Mouse (Mus musculus) intestine, embryonic 15.5 days (tissue): ENCODE measurements around the gene Mxra7. TPM values are rescaled to one million over a fixed set of nuclear protein-coding genes. Genes with fewer than 3 reads are reported as not detected.
A peak's percentile ranks its signal among the peaks of the same experiment; 100 is the strongest.

Experiments used
- ATAC-seq: fragments of 200-750 bp; cut with Nextera tagmentation; 2 replicates; pipeline ENCODE4 v1.8.0; 2017; ENCODE audit warnings: moderate TSS enrichment, moderate library complexity
- H3K27ac ChIP-seq: fragments of 300-500 bp; sonication (generic); 2 replicates; pipeline ENCODE4 v1.5.1; 2015; ENCODE audit warnings: mild to moderate bottlenecking, inconsistent platforms
- H3K27me3 ChIP-seq: fragments of 300-500 bp; sonication (generic); replicated peaks from 2 replicates; pipeline ENCODE4 v1.6.1; 2015; ENCODE audit warnings: inconsistent platforms
- H3K36me3 ChIP-seq: fragments of 300-500 bp; sonication (generic); 2 replicates; pipeline ENCODE4 v1.6.1; 2015; ENCODE audit warnings: inconsistent platforms
- H3K4me1 ChIP-seq: fragments of 300-500 bp; sonication (generic); replicated peaks from 2 replicates; pipeline ENCODE4 v1.6.1; 2015; ENCODE audit warnings: inconsistent platforms
- H3K4me2 ChIP-seq: fragments of 300-500 bp; sonication (generic); replicated peaks from 2 replicates; pipeline ENCODE4 v1.6.1; 2015; ENCODE audit warnings: mild to moderate bottlenecking, inconsistent platforms
- H3K4me3 ChIP-seq: fragments of 300-500 bp; sonication (generic); replicated peaks from 2 replicates; pipeline ENCODE4 v1.5.1; 2015; ENCODE audit warnings: inconsistent platforms
- H3K9ac ChIP-seq: fragments of 300-500 bp; sonication (generic); 2 replicates; pipeline ENCODE4 v1.6.1; 2015; ENCODE audit warnings: inconsistent platforms
- H3K9me3 ChIP-seq: fragments of 300-500 bp; sonication (generic); 2 replicates; pipeline ENCODE4 v1.6.1; 2016; ENCODE audit warnings: inconsistent platforms
- WGBS: fragments of 180-500 bp; shearing (Covaris S2); methylation state at CpG from one replicate; pipeline ENCODE4 v1.1.7; 2015; 5-methylcytosine and 5-hydroxymethylcytosine counted together
- polyA plus RNA-seq: library from polyadenylated mRNA; unstranded; fragments of >200 nt; fragmentation: Nextera tagmentation; extraction: Ambion mirVana; gene quantifications from 2 replicates; pipeline ENCODE4 v1.2.1, GENCODE M21; 2015

Gene Mxra7
- polyA plus RNA-seq, 1 experiment from 2014 or later: 25.5 TPM

- no peaks in the 10 kb centered on the region for H3K27me3 ChIP-seq
- H3K4me2 ChIP-seq: no peak overlapping the region
- H3K4me1 ChIP-seq: peaks cover 53% of the 10 kb centered on the region
- 82% methylated on average over 10 of the region's 10 CpGs for WGBS
- ATAC-seq: no peak
- no peak overlapping the region for H3K9ac ChIP-seq
- no peaks in the 10 kb centered on the region for H3K9me3 ChIP-seq
- H3K36me3 ChIP-seq: no peaks in the 10 kb centered on the region
- no peak overlapping the region for H3K4me3 ChIP-seq
- H3K27ac ChIP-seq: no peak overlapping the region
Observed at GRCm38 (mm10) chr11:116822626-116823025, 5.2 kb downstream of the Mxra7 start.

GRCm38 (mm10) chr11:116822215-116822614 is 5.6 kb downstream of the Mxra7 start:
- Histone ChIP-seq H3K9me3 (no peaks in the 10 kb centered on the region), H3K27ac (no peak overlapping the region), H3K4me2 (no peak overlapping the region), H3K36me3 (no peaks in the 10 kb centered on the region), H3K9ac (no peak overlapping the region), H3K4me3 (no peak overlapping the region), H3K27me3 (no peaks in the 10 kb centered on the region), H3K4me1 (peaks cover 56% of the 10 kb centered on the region)
- no peak for ATAC-seq
- 50% methylated on average over 10 of the region's 10 CpGs for WGBS

GRCm38 (mm10) chr11:116821057-116821940 is 6.5 kb downstream of the Mxra7 start:
- H3K27ac ChIP-seq: 0 out of 2 replicates have a peak overlapping the region, but pooled peaks have one; percentile 27
- H3K9me3 ChIP-seq: no peaks in the 10 kb centered on the region
- no peak overlapping the region for H3K4me2 ChIP-seq
- WGBS: 62% methylated on average over 13 of the region's 13 CpGs
- H3K4me1 ChIP-seq: peaks cover 51% of the 10 kb centered on the region
- no peaks in the 10 kb centered on the region for H3K27me3 ChIP-seq
- no peak overlapping the region for H3K4me3 ChIP-seq
- no peaks in the 10 kb centered on the region for H3K36me3 ChIP-seq
- peak overlapping the region; percentile 5; the same call in 1 of the 2 replicates for H3K9ac ChIP-seq
- ATAC-seq: no peak

- Histone ChIP-seq H3K27ac (peak overlapping the region; percentile 64; the same call in 1 of the 2 replicates), H3K9ac (no peak overlapping the region), H3K27me3 (no peaks in the 10 kb centered on the region), H3K4me1 (peaks cover 46% of the 10 kb centered on the region), H3K4me3 (no peak overlapping the region), H3K4me2 (no peak overlapping the region), H3K36me3 (no peaks in the 10 kb centered on the region), H3K9me3 (no peaks in the 10 kb centered on the region)
- 86% methylated on average over 5 of the region's 5 CpGs for WGBS
- ATAC-seq: no peak
Observed at GRCm38 (mm10) chr11:116819932-116820593, 7.8 kb downstream of the Mxra7 start.

GRCm38 (mm10) chr11:116818722-116819121 is 9.1 kb downstream of the Mxra7 start:
- Histone ChIP-seq H3K4me1 (peaks cover 59% of the 10 kb centered on the region), H3K9ac (no peak overlapping the region), H3K36me3 (no peaks in the 10 kb centered on the region), H3K4me2 (no peak overlapping the region), H3K9me3 (no peaks in the 10 kb centered on the region), H3K27ac (peak overlapping the region; percentile 64), H3K4me3 (no peak overlapping the region), H3K27me3 (no peaks in the 10 kb centered on the region)
- 26% methylated on average over 8 of the region's 8 CpGs for WGBS
- peak; percentile 85 for ATAC-seq

- H3K27ac ChIP-seq: no peak overlapping the region
- H3K27me3 ChIP-seq: no peaks in the 10 kb centered on the region
- H3K4me2 ChIP-seq: no peak overlapping the region
- peaks cover 70% of the 10 kb centered on the region for H3K4me1 ChIP-seq
- 92% methylated on average over 5 of the region's 5 CpGs for WGBS
- ATAC-seq: no peak
- H3K36me3 ChIP-seq: no peaks in the 10 kb centered on the region
- no peaks in the 10 kb centered on the region for H3K9me3 ChIP-seq
- H3K4me3 ChIP-seq: no peak overlapping the region
- no peak overlapping the region for H3K9ac ChIP-seq
Observed at GRCm38 (mm10) chr11:116817567-116817966, 10.3 kb downstream of the Mxra7 start.

- Histone ChIP-seq H3K4me2 (no peak overlapping the region), H3K27me3 (no peaks in the 10 kb centered on the region), H3K27ac (no peak overlapping the region), H3K9me3 (no peaks in the 10 kb centered on the region), H3K36me3 (no peaks in the 10 kb centered on the region), H3K4me3 (no peak overlapping the region), H3K4me1 (peaks cover 64% of the 10 kb centered on the region), H3K9ac (no peak overlapping the region)
- ATAC-seq: no peak
- WGBS: 68% methylated on average over 5 of the region's 5 CpGs
Observed at GRCm38 (mm10) chr11:116816769-116817168, 11.1 kb downstream of the Mxra7 start.

GRCm38 (mm10) chr11:116814884-116815415 is 12.9 kb downstream of the Mxra7 start:
- 36% methylated on average over 7 of the region's 7 CpGs for WGBS
- peak overlapping the region; percentile 84 for H3K27ac ChIP-seq
- ATAC-seq: no peak
- H3K4me3 ChIP-seq: no peak overlapping the region
- H3K9ac ChIP-seq: 0 out of 2 replicates have a peak overlapping the region, but pooled peaks have one; percentile 5
- no peak overlapping the region; the same call in 1 of the 2 replicates for H3K4me2 ChIP-seq
- peaks cover 57% of the 10 kb centered on the region for H3K4me1 ChIP-seq
- no peaks in the 10 kb centered on the region for H3K27me3 ChIP-seq
- H3K36me3 ChIP-seq: no peaks in the 10 kb centered on the region
- no peaks in the 10 kb centered on the region for H3K9me3 ChIP-seq

GRCm38 (mm10) chr11:116814076-116814883 is 13.6 kb downstream of the Mxra7 start:
- peak; percentile 35 for ATAC-seq
- Histone ChIP-seq H3K27ac (peak overlapping the region; percentile 84), H3K9ac (no peak overlapping the region; the same call in 1 of the 2 replicates), H3K4me1 (peaks cover 51% of the 10 kb centered on the region), H3K4me2 (no peak overlapping the region), H3K27me3 (no peaks in the 10 kb centered on the region), H3K9me3 (no peaks in the 10 kb centered on the region), H3K36me3 (no peaks in the 10 kb centered on the region), H3K4me3 (no peak overlapping the region)
- WGBS: 20% methylated on average over 20 of the region's 20 CpGs

- Histone ChIP-seq H3K9me3 (no peaks in the 10 kb centered on the region), H3K9ac (no peak overlapping the region; the same call in 1 of the 2 replicates), H3K36me3 (no peaks in the 10 kb centered on the region), H3K27ac (peak overlapping the region; percentile 84), H3K4me3 (no peak overlapping the region), H3K4me2 (no peak overlapping the region), H3K4me1 (peaks cover 50% of the 10 kb centered on the region), H3K27me3 (no peaks in the 10 kb centered on the region)
- 77% methylated on average over 13 of the region's 13 CpGs for WGBS
- ATAC-seq: no peak
Observed at GRCm38 (mm10) chr11:116813610-116814009, 14.2 kb downstream of the Mxra7 start.

- no peak overlapping the region for H3K4me3 ChIP-seq
- H3K36me3 ChIP-seq: no peaks in the 10 kb centered on the region
- H3K9me3 ChIP-seq: no peaks in the 10 kb centered on the region
- ATAC-seq: peak; percentile 34; the same call in 1 of the 2 replicates
- H3K4me2 ChIP-seq: peak overlapping the region; percentile 13; the same call in 1 of the 2 replicates
- peaks cover 47% of the 10 kb centered on the region for H3K4me1 ChIP-seq
- H3K27ac ChIP-seq: peak overlapping the region; percentile 84
- WGBS: 52% methylated on average over 21 of the region's 21 CpGs
- H3K9ac ChIP-seq: no peak overlapping the region
- no peaks in the 10 kb centered on the region for H3K27me3 ChIP-seq
Observed at GRCm38 (mm10) chr11:116812793-116813529, 14.9 kb downstream of the Mxra7 start.
